Mouse (Mus musculus): Measurements from ENCODE around the gene Mcfd2.
A peak's percentile ranks its signal among the peaks of the same experiment; 100 is the strongest.

The Mcfd2 gene

DNA sequence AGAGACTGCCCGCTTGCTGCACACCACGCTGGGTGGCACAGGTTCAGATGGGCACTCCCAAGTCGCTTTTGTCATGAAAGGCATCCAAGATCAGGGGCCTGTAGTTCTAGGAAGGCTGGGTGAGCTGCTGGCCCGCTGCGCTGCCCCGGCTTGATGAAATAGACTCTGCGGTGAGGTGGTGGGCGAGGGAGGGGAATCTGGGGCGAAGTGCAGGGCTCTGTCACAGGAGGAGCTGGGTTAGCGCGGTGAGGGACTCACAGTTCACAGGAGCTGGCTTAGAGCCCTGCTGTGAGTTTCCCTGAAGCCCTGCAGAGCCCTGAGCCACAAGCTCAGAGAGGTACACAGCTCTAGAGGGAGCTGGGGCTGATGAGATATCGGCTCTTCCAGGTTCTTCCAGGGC, 22.4 kb upstream of the Mcfd2 start:
- DNase-seq (ENCODE audit: low spot score): no peak

DNA sequence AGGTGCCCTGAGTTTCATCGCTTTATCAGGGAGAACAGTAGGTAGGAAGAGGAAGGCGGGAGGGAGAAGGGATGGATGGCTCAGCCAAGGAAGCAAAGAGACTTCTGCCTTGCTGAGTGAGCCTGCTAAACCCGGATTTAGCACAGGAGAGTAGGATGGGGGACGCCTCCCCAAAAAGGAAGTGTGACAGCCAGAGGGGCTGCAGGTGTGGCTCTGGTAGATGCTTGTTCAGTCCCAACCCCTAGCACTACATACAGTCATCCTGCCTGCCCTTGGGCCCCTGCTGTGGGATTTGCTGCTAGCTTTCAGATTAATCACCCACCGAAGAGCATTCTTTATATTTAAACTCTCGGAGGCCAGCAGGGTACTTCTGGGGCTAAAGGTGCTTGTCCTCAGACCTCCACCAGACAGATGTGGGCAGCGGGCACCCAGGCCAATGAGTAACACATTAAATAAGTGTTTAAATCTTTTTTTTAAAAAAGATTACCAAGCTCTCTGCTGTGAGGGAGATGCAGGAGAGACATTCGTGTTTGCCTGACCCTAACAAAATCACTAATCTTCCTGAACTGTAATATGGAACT, 21.6 kb upstream of the Mcfd2 start:
- no peak for DNase-seq (ENCODE audit: low spot score)

DNA sequence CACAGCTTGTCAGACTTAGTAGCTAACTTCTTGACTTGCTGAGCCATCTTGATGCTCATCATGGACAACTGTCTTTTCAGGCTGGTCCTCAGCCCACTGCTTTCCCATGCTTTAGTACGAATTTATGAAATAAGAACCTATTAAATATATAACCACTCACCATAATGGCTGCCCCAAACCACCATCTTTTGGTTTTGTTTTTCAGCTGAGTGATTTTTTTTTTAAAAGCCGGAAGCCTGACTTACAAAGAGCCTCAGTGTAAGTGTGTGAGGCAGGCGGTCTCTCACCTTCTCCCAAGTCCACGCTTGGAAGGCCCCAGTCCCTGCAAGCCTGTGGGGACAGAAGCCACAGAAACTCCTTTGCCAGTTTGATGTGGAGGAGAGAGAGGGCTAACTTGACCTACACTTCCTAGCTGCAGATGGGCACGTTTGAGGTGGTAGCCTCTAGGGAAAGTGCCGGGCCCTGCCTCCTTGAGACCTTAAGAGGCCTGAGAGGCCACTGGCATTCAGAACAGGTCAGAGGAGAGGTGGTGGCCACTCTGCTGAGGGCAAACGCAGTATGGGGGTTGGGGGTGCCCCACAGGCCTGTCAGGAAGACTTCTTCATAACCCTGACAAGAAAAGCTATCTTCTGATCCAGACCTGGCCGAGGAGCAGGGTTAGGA, 20.9 kb upstream of the Mcfd2 start:
- no peak for DNase-seq (ENCODE audit: low spot score)

DNA sequence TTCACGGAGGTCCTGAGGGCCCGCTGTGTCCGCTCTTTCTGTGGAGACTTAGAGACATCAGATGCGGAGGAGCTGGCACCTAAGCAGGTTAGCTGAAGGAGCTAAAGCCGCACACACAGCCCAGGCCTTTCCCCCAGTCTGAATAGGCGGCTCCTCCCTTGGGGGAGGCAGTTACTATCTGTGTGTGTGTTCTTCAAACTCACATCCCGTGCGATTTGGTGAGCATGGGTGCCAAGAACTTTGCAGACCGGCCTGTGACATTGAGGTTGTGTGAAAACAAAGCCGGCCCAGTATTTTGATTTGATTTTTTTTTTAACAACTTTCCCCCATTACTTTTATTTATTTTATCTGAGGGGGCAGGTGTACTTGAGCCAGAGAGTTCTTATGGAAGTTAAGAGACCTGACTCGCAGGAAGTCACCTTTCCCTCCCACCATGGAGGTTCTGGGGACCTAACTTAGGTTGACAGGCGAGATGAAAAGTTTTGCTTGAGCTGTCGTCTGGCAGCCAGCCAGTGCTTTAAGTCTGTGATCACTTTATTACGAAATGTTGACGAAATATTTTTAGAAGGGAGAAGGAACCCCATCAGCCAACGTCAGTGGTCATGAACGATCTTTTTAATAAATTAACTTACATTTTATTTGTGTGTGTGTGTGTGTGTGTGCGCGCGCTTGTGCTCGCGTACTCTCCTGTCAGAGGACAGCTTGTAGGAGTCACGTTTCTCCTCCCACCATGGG, 20.2 kb upstream of the Mcfd2 start:
- no peak for DNase-seq (ENCODE audit: low spot score)

DNA sequence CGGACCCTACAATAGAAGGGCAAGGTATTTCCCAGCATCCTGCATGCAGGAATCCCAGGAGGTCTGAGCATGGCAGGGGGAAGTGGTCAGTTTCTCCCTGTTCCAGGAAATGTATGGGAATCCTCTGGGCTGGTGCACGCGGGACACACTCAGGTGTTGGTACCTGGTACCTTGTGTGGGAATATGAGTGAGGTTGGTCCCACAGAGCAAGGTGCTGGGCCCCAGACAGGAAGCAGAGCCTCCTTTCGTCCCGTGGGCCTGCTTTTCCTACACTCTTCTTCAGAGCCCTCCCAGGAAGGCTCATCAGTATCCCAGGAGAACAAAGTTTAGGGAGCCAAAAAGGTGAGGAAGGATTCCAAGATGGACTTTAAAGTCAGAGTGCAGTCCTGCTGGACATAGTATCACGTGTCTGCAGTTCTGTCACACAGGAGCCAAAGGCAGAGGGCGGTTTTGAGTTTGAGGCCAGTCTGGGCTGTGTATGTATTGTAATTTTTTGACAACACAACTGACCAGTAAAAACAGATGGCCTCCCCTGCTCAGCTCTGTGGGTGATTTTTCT, 18.8 kb upstream of the Mcfd2 start:
- no peak for DNase-seq (ENCODE audit: low spot score)

DNA sequence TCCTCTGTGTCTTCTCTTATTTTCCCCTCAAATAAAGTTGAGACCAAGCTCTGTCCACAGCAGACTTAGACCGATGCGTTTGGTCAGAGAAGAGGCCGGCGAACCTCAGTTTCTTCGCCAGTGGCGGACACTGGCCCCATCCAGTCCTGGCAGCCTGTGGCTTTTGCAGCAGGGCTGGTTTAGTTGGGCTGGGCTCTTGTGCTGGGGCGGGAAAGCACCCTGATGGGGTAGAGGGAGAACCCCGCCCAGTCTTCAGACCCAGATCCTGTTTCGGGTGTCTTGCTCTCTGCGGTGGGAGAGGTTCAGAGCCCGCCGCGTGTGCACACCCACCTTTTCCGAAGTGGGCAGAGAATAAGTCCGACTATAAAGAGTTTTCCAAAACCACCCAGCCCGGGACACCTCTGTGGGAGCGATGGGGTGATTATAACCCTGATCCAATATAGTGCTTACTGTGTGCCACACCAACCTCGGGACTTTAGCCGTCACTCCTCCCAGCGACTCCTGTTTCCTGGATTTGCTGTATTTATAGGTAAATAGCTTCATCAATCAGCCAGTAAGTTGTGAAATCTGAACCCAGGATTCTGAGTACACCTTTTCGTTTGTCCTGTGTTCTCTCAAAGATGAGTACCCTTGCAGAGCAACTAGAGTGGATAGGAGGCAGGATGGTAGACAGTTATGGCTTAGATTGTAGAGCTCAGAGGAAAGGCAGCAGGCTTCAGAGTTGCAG, 18.2 kb upstream of the Mcfd2 start:
- peak; percentile 19 for DNase-seq (ENCODE audit: low spot score)

DNA sequence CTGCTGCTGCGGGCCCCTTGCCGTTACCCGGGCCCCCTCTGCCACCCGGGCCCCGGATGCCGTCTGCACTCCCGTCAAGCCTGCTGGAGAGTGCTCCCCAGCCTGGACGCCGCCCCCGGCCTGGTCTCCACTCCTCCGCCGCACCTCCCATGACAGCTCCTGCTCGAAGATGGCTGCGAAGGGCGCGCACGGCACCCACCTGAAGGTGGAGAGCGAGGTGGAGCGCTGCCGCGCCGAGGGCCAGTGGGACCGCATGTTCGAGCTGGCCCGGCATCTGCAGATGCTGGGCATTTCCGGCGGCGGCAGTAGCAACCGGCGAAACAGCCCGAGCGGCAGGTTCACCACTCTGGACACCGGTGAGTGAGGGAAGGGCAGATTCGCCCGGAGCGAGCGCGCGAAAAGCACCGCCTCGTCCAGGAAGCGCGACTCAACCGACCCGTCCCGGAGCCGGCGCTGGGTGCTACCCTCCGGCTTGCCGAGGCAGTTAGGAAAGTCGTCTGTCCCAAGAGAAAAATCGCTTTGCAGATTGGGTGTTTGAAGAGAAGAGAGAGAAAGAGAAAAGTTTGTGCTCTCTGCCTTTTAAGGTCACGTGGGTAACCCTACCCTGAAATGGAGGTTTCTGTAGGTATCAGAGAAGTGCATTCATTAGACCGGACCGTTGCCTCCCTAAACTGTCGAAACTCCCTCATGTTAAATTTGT, 17.5 kb upstream of the Mcfd2 start:
- peak; percentile 55 for DNase-seq (ENCODE audit: low spot score)

DNA sequence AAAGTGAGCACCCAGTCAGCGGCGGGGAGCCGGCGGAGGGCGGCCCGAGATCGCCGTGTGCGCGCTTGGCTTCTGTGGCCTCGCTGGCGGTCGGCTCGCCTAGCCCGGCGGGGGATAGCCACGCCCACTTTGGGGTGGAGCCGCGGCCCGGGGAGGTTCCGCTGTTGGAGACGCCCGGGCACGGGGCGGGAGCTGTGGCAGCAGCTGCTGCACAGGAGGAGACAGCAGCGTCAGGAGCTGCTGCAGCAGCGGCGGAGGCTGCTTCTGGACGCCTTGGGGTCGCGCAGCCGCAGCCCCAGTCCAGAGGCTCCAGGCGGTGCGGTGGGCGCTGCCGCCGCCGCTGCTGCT, 16.9 kb upstream of the Mcfd2 start, which contains the start of gene Ttc7:
TSS of gene Ttc7 (plus strand) at position 181 of the 348 bp plus-strand sequence.
- peak; percentile 93 for DNase-seq (ENCODE audit: low spot score)

DNA sequence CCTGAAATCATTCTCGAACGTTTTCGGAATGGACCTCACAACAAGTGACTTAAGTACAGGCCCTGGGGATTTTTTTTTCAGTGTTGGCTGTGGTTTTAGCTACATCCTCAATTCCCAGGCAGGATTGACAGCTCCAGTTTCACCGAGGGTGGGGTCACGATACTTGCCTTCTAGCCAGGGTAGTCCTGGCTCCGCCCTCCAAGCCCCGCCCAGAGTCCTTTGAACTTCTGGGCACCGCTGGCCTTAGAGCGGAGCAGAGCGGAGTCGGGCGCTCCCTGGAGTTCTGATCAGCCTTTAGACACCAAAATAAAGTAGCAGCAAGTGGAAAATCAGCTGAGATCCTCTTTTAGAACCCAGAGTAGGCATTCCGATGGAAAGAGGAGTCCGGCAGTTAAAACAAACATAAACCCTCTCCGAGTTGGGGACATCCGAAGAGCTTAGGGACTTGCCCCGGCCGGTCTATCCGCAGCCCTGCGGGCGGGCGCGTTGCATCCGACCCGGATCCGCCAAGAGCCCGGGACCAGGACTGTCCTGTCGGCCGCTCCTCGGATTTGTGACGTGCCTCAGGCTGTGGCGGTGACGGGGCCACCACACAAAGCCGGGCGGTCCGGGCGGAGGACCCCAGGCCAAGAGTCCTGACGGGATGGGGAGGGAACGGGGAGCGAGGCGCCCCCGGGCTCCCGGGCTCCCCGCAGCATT, 16.4 kb upstream of the Mcfd2 start:
- peak; percentile 92 for DNase-seq (ENCODE audit: low spot score)

DNA sequence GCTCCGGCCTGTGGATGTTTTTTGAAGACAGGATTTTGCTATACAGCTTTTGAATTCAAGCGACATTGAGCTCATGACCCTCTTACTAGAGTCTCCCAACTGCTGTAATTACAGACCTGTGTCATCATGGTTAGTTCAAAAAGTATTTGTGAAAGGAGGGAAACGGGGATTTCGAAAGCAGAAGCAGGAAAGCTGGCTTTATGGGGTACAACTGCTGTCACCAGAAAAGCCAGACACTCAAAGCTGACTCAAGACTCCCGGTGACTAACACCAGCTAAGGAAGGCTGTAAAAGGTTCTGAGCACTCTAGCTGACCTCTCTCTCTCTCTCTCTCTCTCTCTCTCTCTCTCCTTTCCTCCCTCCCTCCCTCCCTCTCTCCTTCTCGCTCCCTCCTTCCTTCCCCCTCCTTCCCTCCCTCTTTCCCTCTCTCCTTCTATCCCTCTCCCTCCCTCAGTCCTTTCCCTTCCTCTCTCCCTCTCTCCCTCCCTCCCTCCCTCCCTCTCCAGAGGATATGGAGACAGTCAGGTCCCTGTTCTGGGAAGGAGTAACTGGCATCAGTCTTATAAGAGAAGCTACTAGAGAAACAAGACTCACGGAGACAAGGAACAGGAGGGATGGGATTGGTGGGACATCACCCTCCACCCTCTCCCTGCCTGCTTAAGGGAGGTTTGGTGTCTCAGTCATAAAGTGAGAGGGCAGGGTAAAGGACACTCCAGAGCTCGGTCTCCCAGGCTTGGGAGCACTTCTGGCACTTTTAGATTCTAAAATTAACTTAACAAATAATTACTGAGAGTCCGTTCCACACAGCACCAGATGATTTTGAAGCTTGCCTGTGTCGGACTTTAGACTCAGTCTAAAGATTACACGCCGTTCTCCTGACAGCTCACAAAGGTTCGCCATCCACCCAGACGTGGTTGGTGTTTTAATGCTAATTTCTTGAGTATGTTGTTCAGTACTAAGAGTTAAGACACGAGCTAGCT, 9.9 kb upstream of the Mcfd2 start:
- DNase-seq (ENCODE audit: low spot score): no peak

DNA sequence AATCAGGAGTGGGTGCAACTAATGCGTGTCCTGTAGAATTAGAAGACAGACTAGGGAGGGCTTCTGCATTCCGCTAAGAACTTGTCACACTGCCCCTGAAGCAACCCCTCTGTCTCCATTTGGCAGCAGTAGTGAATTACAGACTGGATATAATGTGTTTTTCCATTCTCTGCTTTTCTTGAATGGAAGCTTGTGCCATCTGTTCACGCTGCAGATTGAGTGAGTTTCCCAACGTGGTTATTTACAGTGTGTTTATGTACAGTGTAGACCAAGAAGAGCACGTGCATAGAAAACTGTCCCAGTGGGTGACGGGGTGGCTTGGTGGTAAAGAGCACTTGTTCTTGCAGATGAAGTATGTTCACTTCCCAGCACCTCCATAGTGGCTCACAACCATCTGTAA, 3.7 kb upstream of the Mcfd2 start:
- DNase-seq (ENCODE audit: low spot score): no peak

DNA sequence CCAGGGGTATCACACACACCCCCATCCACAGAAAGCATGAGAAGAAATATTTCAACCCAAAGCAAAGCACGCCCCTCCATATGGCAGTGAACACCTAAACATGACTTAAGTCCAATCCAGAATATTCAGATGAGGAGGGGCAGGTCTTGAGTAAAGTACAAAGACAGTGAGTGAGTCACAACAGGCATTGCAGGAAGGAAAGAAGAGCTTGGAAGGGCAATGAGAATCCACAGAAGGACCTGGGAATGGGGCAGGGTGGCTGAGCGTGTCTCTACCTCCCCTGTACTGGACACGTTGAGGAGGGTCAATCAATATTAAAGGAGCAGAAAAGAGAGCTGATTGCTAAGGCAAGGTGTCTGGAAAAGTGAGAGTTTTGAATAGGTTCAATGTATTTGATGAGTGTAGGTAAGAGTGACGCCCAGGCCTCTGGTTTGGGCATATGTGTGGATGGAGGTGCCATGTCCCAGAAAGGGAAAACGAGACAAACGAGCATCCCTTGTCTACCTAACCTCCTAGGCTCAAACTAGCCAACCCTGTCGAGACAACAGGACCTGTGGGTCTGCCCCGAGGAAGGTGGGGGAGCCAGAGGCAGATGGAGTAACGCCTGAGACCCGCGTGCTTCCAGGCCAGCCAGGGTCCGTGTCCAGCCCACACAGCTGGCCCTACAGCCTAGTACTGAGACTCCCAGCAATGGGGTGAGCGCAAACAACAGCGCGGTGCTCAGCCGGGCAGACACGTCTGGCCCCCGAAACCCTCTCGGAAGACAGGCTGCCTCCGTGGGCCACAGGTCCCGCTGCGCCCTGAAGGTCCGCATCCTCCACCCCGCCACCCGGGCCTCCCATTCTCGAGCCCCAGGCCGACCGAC, 576 bp downstream of the Mcfd2 start:
- DNase-seq (ENCODE audit: low spot score): peak; percentile 25

DNA sequence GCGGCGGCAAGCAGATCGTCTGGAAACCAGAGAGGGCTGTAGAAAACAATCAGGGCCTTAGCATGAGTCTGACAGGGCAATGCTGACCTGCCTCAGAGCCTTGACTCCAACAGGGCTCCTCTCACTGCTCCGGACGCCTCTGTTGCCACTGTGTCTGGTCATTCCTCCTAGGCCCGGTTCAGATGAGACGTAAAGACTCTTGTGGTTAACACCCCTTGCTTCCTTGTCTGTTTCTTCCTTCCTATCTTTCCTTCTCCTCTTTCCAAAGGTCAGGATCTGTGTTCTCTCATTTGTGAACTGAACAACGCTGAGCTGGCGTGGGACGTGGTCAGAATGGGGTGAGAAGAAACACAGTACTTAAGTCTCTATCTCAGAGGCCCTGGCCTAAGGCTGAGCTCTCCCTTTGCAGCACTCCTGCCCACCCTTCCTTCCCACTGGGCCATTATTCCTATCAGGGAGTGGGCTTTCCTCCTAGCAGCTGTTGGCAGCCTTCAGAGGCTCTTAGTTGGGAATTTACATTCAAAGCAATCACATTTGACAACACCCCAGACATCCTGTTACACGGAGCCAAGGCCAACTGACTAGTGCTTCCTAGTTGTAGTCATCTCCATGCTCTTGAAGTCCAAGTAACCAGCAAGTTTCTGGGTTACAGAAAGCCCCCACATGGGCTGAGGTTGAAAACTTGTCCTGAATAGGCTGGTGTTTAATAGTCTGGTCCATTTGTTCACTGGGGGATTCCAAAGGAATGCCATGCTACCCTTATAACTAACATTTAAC, 1.5 kb downstream of the Mcfd2 start:
- no peak for DNase-seq (ENCODE audit: low spot score)

DNA sequence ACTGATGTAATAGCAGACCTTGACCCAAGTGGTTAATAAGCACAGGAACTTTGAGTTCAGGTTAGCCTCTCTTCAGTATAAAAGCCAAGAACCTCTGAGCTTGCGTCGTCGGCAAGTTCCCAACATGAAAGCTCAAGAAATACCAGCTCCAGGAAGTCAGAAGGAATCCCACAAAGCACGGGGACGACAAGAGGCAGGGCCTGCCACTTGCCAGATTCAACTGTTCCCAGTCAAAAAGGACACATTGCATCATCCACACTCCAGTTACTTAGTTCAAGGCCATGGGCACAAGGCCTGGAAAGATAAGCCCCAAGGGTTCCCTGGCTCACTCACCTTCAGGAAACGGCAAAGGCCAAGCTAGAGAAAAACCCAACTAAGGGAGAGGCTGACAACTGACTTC, 2.3 kb downstream of the Mcfd2 start:
- no peak for DNase-seq (ENCODE audit: low spot score)

DNA sequence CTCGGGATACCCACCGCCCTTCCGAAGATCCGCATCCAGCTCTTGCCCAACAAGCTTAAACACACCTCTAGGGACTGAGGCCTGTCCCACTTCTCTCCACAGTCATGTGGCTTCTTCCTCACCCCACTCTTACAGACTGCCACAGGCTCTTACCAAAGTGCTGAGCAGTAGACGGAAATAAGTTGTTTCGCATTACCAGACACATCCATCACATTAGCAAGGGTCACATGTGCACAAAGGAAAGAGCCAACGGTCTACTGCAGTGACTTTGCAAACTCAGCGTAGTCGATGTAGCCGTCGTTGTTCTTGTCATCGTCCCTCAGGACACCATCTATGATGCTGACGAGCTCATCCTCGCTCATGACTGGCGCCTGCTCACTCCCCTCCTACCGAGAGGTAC, 10.1 kb downstream of the Mcfd2 start:
- DNase-seq (ENCODE audit: low spot score): no peak

DNA sequence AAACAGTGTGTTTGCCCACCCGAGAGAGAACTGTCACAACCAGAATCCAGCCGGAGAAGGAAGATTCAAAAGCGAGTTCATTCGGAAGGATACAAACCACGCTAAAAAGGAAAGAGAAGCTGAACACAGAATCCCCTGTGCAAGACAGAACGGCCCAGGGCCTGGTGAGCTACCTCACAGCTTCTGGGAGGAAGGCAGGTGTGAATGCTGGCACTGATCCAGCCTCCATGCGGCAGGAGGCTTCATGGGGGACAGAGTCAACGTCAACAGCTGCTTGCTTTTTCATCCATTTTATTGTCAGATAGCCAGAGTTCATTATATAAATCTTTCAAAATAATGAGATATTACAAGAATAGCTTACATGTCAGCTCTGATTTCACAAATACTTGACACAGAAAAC, 11.4 kb downstream of the Mcfd2 start:
- no peak for DNase-seq (ENCODE audit: low spot score)

DNA sequence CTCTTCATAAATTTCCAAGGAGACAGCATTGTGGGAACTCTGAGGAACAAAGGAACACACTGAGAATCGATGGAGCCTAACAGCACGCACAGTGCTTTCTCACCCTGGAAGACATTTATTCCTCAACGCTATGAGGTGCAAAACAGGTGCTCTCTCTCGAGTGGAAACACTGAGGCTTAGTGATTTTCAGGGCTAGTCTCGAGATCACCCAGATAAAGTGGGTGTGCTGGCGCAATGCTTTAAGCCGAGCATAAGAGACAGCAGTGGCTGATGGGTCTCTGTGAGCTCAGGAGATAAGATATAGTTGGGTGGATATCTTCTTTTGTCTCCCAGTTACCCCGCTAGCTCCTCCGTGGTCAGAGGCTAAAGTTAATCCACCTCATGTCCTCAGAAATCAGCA, 19.6 kb downstream of the Mcfd2 start:
- DNase-seq (ENCODE audit: low spot score): no peak

DNA sequence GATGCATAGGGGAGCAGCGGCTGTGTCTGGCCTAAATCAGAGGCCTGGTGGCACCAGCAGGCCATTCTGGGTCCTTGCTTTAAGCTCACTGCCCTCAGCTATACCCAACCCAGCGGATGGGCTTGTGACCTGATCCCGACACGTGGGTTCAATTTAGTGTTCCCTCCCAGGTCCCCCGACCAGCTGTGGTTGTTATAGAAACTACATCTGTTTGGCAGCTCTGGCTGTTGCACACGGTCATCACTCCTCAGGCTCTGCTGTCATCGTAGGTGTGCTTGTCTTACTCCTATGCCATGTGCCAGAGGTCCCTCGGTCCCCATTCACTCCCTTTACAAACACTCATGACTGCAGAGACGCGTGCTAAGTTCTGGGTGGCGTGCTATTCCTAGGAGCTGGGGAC, 27.9 kb downstream of the Mcfd2 start:
- peak; percentile 34 for DNase-seq (ENCODE audit: low spot score)

Data from embryo, embryonic 10 days (tissue).